Mouse (Mus musculus) ES-Bruce4 (cell line): ENCODE measurements around the gene Trappc6b.

Experiments used
- CTCF ChIP-seq: IDR thresholded peaks from one replicate; pipeline ENCODE4 v1.8.1; 2011; ENCODE audit warnings: low read depth, low read length
- EP300 ChIP-seq: IDR thresholded peaks from 2 replicates; pipeline ENCODE4 v1.6.1; 2011; ENCODE audit warnings: low read depth, low read length; ENCODE audit not compliant: insufficient read depth
- POLR2A ChIP-seq: IDR thresholded peaks from one replicate; pipeline ENCODE4 v1.8.1; 2011; ENCODE audit warnings: low read length; ENCODE audit not compliant: insufficient read depth

GRCm38 (mm10) chr12:59055196-59055850, 5.9 kb downstream of the Trappc6b start:
- TF ChIP-seq CTCF (no peak), EP300 (no peak), POLR2A (no peak)
